Mouse (Mus musculus): ENCODE results near the gene Rnf150.

Rnf150 gene

GRCm38 (mm10) chr8:82889062-82889720, 26.0 kb downstream of the Rnf150 start:
- no peak for DNase-seq

GRCm38 (mm10) chr8:82895091-82895490, 31.9 kb downstream of the Rnf150 start:
- peak in 1 of 2 experiments; percentile 39 for DNase-seq

GRCm38 (mm10) chr8:82896796-82897195, 33.6 kb downstream of the Rnf150 start:
- DNase-seq = no peak

- no peak for DNase-seq
Observed at GRCm38 (mm10) chr8:82897628-82898458, 34.7 kb downstream of the Rnf150 start.

GRCm38 (mm10) chr8:82898459-82898841, 35.3 kb downstream of the Rnf150 start:
- no peak for DNase-seq

- DNase-seq = no peak
Observed at GRCm38 (mm10) chr8:82900958-82901357, 37.8 kb downstream of the Rnf150 start.

GRCm38 (mm10) chr8:82901549-82902138, 38.5 kb downstream of the Rnf150 start:
- DNase-seq = no peak

- no peak for DNase-seq
Observed at GRCm38 (mm10) chr8:82903497-82903896, 40.3 kb downstream of the Rnf150 start.

- no peak for DNase-seq
Observed at GRCm38 (mm10) chr8:82907271-82907670, 44.1 kb downstream of the Rnf150 start.

- no peak for DNase-seq
Observed at GRCm38 (mm10) chr8:82911436-82911835, 48.3 kb downstream of the Rnf150 start.

- no peak for DNase-seq
Observed at GRCm38 (mm10) chr8:82912282-82912681, 49.1 kb downstream of the Rnf150 start.

- DNase-seq = no peak
Observed at GRCm38 (mm10) chr8:82914543-82914942, 51.4 kb downstream of the Rnf150 start.

- DNase-seq = no peak
Observed at GRCm38 (mm10) chr8:82916851-82917539, 53.8 kb downstream of the Rnf150 start.

GRCm38 (mm10) chr8:82917540-82918316, 54.6 kb downstream of the Rnf150 start:
- no peak for DNase-seq

- no peak for DNase-seq
Observed at GRCm38 (mm10) chr8:82919676-82920075, 56.5 kb downstream of the Rnf150 start.

- no peak for DNase-seq
Observed at GRCm38 (mm10) chr8:82920124-82920523, 57.0 kb downstream of the Rnf150 start.

- DNase-seq = no peak
Observed at GRCm38 (mm10) chr8:82925286-82925685, 62.1 kb downstream of the Rnf150 start.

GRCm38 (mm10) chr8:82926518-82926917, 63.4 kb downstream of the Rnf150 start:
- no peak for DNase-seq

- no peak for DNase-seq
Observed at GRCm38 (mm10) chr8:82931554-82931953, 68.4 kb downstream of the Rnf150 start.

- no peak for DNase-seq
Observed at GRCm38 (mm10) chr8:82936162-82936561, 73.0 kb downstream of the Rnf150 start.

GRCm38 (mm10) chr8:82936866-82937265, 73.7 kb downstream of the Rnf150 start:
- no peak for DNase-seq

GRCm38 (mm10) chr8:82939912-82940311, 76.8 kb downstream of the Rnf150 start:
- peak; percentile 21 to 53 for DNase-seq
